8 mouse cellular contexts compared by ENCODE assay signal in genomic region chr9:108517253-108517930, GRCm38 (mm10). TPM values are rescaled to one million over a fixed set of nuclear protein-coding genes. Genes with fewer than 3 reads are reported as not detected.
DNase-seq lines count a peak whose midpoint lies in the region; ATAC-seq and TF ChIP-seq lines count a peak whose summit lies in the region.

No protein-coding gene starts in this region.

- DNase-seq in CD8-positive naive resting alpha-beta T cell, adult 2 months (ENCODE audit: low read depth in 2 of 2, low spot score in 2 of 2) = peak; percentile 55 to 69
- peak; percentile 72 for DNase-seq in c-Kit-negative CD71-positive TER-119-positive erythroid progenitor cells, embryonic 14.5 days (ENCODE audit: low read depth, low spot score)
- peak; percentile 49 for DNase-seq in fibroblast of lung, adult 2 months (ENCODE audit: low read depth)
- DNase-seq in kidney, postnatal 25 days = peak; percentile 87 to 94
- DNase-seq in liver, embryonic 14.5 days (ENCODE audit: low read depth in 3 of 3, low spot score in 3 of 3) = peak; percentile 70 to 74 (median 70)
- DNase-seq in neural tube, embryonic 10.5 days (ENCODE audit: extremely low spot score, low spot score) = peak; percentile 87

- peak overlapping the region; percentile 95 for H3K9ac ChIP-seq in heart, embryonic 15.5 days
- H3K9ac ChIP-seq in liver, embryonic 14.5 days (replicated peaks) = peak overlapping the region; percentile 97
- H3K9ac ChIP-seq in stomach, embryonic 15.5 days = peak overlapping the region; percentile 97

- ATAC-seq in heart, embryonic 15.5 days (replicated peaks; ENCODE audit: insufficient number of reproducible peaks, insufficient read depth, low FRiP score, low read depth) = peak; percentile 82
- peak; percentile 87 for ATAC-seq in liver, embryonic 14.5 days (ENCODE audit: insufficient read depth)
- peak; percentile 74 for ATAC-seq in stomach, embryonic 15.5 days (ENCODE audit: insufficient read depth, low FRiP score, low read depth)

- no peaks in the 10 kb centered on the region for H3K9me3 ChIP-seq in heart, embryonic 15.5 days (replicated peaks)
- H3K9me3 ChIP-seq in liver, embryonic 14.5 days (ENCODE audit: control insufficient read depth, low read length) = no peaks in the 10 kb centered on the region
- no peaks in the 10 kb centered on the region for H3K9me3 ChIP-seq in stomach, embryonic 15.5 days

- H3K4me1 ChIP-seq in heart, embryonic 15.5 days (replicated peaks) = peaks cover 20% of the 10 kb centered on the region
- H3K4me1 ChIP-seq in liver, embryonic 14.5 days (replicated peaks; ENCODE audit: control insufficient read depth in 2 of 2, insufficient read depth in 2 of 2, low read length in 1 of 2) = peaks cover 6 to 17% of the 10 kb centered on the region in 2 experiments; a peak in 3 of 4 replicates
- peaks cover 9% of the 10 kb centered on the region; the same call in 1 of the 2 replicates for H3K4me1 ChIP-seq in stomach, embryonic 15.5 days

- H3K27ac ChIP-seq in heart, embryonic 15.5 days = peak overlapping the region; percentile 98
- H3K27ac ChIP-seq in liver, embryonic 14.5 days = peak overlapping the region; percentile 90
- peak overlapping the region; percentile 99 for H3K27ac ChIP-seq in stomach, embryonic 15.5 days

- under 1% methylated on average over 63 of the region's 95 CpGs for WGBS in heart, embryonic 15.5 days
- WGBS in liver, embryonic 14.5 days (ENCODE audit: insufficient replicate concordance) = under 1% methylated on average over 78 of the region's 95 CpGs
- WGBS in stomach, embryonic 15.5 days = under 1% methylated on average over 64 of the region's 95 CpGs

- TF ChIP-seq CTCF in liver, embryonic 14.5 days (IDR thresholded peaks at IDR 0.05; ENCODE audit: low read depth) = no peak

- peaks cover 39% of the 10 kb centered on the region for H3K36me3 ChIP-seq in heart, embryonic 15.5 days
- H3K36me3 ChIP-seq in liver, embryonic 14.5 days (replicated peaks; ENCODE audit: control insufficient read depth, insufficient read depth, low read depth) = peaks cover 36% of the 10 kb centered on the region
- H3K36me3 ChIP-seq in stomach, embryonic 15.5 days = peaks cover 34% of the 10 kb centered on the region

- TF ChIP-seq EP300 in liver, embryonic 14.5 days (IDR thresholded peaks at IDR 0.05; ENCODE audit: low read depth) = no peak

- peak overlapping the region; percentile 100 for H3K4me3 ChIP-seq in heart, embryonic 15.5 days
- H3K4me3 ChIP-seq in liver, embryonic 14.5 days (ENCODE audit: insufficient read depth in 1 of 2, low read depth in 2 of 2, low read length in 2 of 2) = peak overlapping the region; percentile 80 to 90
- H3K4me3 ChIP-seq in stomach, embryonic 15.5 days (replicated peaks) = peak overlapping the region; percentile 88

- H3K27me3 ChIP-seq in heart, embryonic 15.5 days = no peaks in the 10 kb centered on the region
- no peaks in the 10 kb centered on the region for H3K27me3 ChIP-seq in liver, embryonic 14.5 days (ENCODE audit: control insufficient read depth, insufficient read depth, low read length)
- H3K27me3 ChIP-seq in stomach, embryonic 15.5 days (replicated peaks) = no peaks in the 10 kb centered on the region

- peak overlapping the region; percentile 75 for H3K4me2 ChIP-seq in heart, embryonic 15.5 days
- H3K4me2 ChIP-seq in liver, embryonic 14.5 days (ENCODE audit: low read depth) = peak overlapping the region; percentile 82
- H3K4me2 ChIP-seq in stomach, embryonic 15.5 days = peak overlapping the region; percentile 63

RNA-seq across cellular contexts. Expression of gene Qrich1, which starts 0.8 kb away (rescaled TPM):
- polyA plus RNA-seq in heart, embryonic 15.5 days (2015; fragmentation: Nextera tagmentation; extraction: Ambion mirVana) = 75.1 and 84.6 TPM in 2 replicates
- polyA plus RNA-seq in liver, embryonic 14.5 days (2012; rRNA removed) = 34.0 and 40.6 TPM in 2 replicates
- 39.8 and 46.3 TPM in 2 replicates for polyA plus RNA-seq in liver, embryonic 14.5 days (2014; fragmentation: Nextera tagmentation; extraction: Ambion mirVana)
- polyA plus RNA-seq in stomach, embryonic 15.5 days (2015; fragmentation: Nextera tagmentation; extraction: Ambion mirVana) = 92.9 and 97.2 TPM in 2 replicates

RNA-seq across cellular contexts. Expression of gene Qars, which starts 9.9 kb away (rescaled TPM):
- polyA plus RNA-seq in heart, embryonic 15.5 days (2015; fragmentation: Nextera tagmentation; extraction: Ambion mirVana) = 49.4 and 67.5 TPM in 2 replicates
- polyA plus RNA-seq in liver, embryonic 14.5 days (2012; rRNA removed) = 88.6 and 184 TPM in 2 replicates
- 61.3 and 65.8 TPM in 2 replicates for polyA plus RNA-seq in liver, embryonic 14.5 days (2014; fragmentation: Nextera tagmentation; extraction: Ambion mirVana)
- 99.0 and 102 TPM in 2 replicates for polyA plus RNA-seq in stomach, embryonic 15.5 days (2015; fragmentation: Nextera tagmentation; extraction: Ambion mirVana)

RNA-seq across cellular contexts. Expression of gene Usp19, which starts 27.0 kb away (rescaled TPM):
- 51.5 and 68.5 TPM in 2 replicates for polyA plus RNA-seq in heart, embryonic 15.5 days (2015; fragmentation: Nextera tagmentation; extraction: Ambion mirVana)
- 33.9 and 36.0 TPM in 2 replicates for polyA plus RNA-seq in liver, embryonic 14.5 days (2012; rRNA removed)
- 17.1 and 22.5 TPM in 2 replicates for polyA plus RNA-seq in liver, embryonic 14.5 days (2014; fragmentation: Nextera tagmentation; extraction: Ambion mirVana)
- 58.8 and 61.5 TPM in 2 replicates for polyA plus RNA-seq in stomach, embryonic 15.5 days (2015; fragmentation: Nextera tagmentation; extraction: Ambion mirVana)

RNA-seq across cellular contexts. Expression of gene Lamb2, which starts 37.9 kb away (rescaled TPM):
- 55.5 and 64.2 TPM in 2 replicates for polyA plus RNA-seq in heart, embryonic 15.5 days (2015; fragmentation: Nextera tagmentation; extraction: Ambion mirVana)
- 8.3 and 9.1 TPM in 2 replicates for polyA plus RNA-seq in liver, embryonic 14.5 days (2012; rRNA removed)
- polyA plus RNA-seq in liver, embryonic 14.5 days (2014; fragmentation: Nextera tagmentation; extraction: Ambion mirVana) = 4.3 and 5.8 TPM in 2 replicates
- 40.5 and 46.6 TPM in 2 replicates for polyA plus RNA-seq in stomach, embryonic 15.5 days (2015; fragmentation: Nextera tagmentation; extraction: Ambion mirVana)

RNA-seq across cellular contexts. Expression of gene Impdh2, which starts 42.7 kb away (rescaled TPM):
- polyA plus RNA-seq in heart, embryonic 15.5 days (2015; fragmentation: Nextera tagmentation; extraction: Ambion mirVana) = 81.6 and 97.3 TPM in 2 replicates
- polyA plus RNA-seq in liver, embryonic 14.5 days (2012; rRNA removed) = 86.6 and 117 TPM in 2 replicates
- polyA plus RNA-seq in liver, embryonic 14.5 days (2014; fragmentation: Nextera tagmentation; extraction: Ambion mirVana) = 104 and 117 TPM in 2 replicates
- 152 and 175 TPM in 2 replicates for polyA plus RNA-seq in stomach, embryonic 15.5 days (2015; fragmentation: Nextera tagmentation; extraction: Ambion mirVana)

Comparison
In these comparisons a context has a peak if more than half of its experiments do, and no peak if none do; other contexts are left out.
1. Peak in every context shown above with its lines: DNase-seq, ATAC-seq, H3K4me3 ChIP-seq and H3K27ac ChIP-seq.